Mouse (Mus musculus) bone marrow macrophage, adult 2 months (primary cell): Measurements from ENCODE around the gene Tubb4b. TPM values are rescaled to one million over a fixed set of nuclear protein-coding genes. Genes with fewer than 3 reads are reported as not detected.

Experiments
- H3K27ac ChIP-seq: 2 replicates; pipeline ENCODE4 v1.5.1; 2012; ENCODE audit warnings: low read depth, low read length; ENCODE audit not compliant: insufficient read depth
- H3K4me1 ChIP-seq: 2 replicates; pipeline ENCODE4 v1.6.1; 2012; ENCODE audit warnings: low read length; ENCODE audit not compliant: control insufficient read depth, insufficient read depth
- H3K4me3 ChIP-seq: 2 replicates; pipeline ENCODE4 v1.5.1; 2012; ENCODE audit warnings: mild to moderate bottlenecking, low read length, moderate library complexity; ENCODE audit not compliant: insufficient read depth
- CTCF ChIP-seq: IDR thresholded peaks from 2 replicates; pipeline ENCODE4 v1.5.1; 2012; ENCODE audit warnings: low read depth, mild to moderate bottlenecking, low read length, moderate library complexity
- POLR2A ChIP-seq: IDR thresholded peaks from 2 replicates; pipeline ENCODE4 v1.6.1; 2012; ENCODE audit warnings: mild to moderate bottlenecking, low read depth, low read length, borderline replicate concordance
- polyA plus RNA-seq: library from polyadenylated mRNA; stranded (reverse); fragments of >200 nt; gene quantifications from 2 replicates; pipeline ENCODE4 v1.2.4, GENCODE M21; 2012; ENCODE audit not compliant: missing spikeins, insufficient read depth, insufficient read length

Gene Tubb4b
- polyA plus RNA-seq, 1 experiment, result 135 TPM

- peaks cover 4% of the 10 kb centered on the region for H3K4me1 ChIP-seq
Observed at GRCm38 (mm10) chr2:25175690-25176078, 48.8 kb downstream of the Tubb4b start.

DNA sequence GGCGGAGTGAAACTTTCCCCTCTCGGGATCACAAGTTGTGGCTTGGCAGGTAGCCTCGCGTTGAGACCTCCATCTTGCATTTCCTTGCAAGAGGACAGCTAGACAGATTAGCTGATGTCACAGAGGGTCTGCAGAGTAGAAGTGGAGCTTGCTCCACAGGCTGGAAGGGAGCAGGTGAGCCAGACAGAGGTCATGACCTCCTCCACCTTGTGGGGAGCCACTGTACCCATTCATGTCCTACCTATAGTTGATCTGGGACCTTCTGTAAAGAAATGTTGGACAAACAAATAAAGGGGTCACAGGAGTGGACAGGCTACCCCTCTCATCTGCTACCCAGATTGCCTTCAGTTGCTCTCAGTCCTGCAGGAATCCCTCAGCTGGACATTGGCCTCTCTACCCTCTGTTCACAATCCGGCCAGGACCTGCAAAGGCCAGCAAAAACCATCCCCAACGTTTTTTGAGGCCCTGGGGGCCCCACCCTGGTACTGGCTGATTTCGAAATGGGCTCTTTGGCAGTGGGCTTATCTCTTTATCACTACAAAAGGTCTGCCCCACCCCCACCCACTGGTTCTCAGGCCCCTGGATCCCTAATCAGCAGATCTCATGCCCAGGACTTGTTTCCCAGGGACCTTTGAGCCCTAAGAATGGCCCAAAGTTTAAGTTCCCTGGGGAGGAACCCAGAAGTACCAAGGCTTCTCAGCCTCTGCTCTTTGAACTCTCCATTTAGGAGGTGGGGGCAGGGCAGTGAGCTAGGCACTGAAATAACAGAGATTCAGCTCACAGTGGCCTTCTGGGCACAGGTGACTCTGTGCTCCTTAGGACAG lies 49.4 kb downstream of the Tubb4b start:
- TF ChIP-seq POLR2A, result no peak
- no peak for TF ChIP-seq CTCF
- no peak overlapping the region for H3K4me3 ChIP-seq
- H3K27ac ChIP-seq, result no peak overlapping the region
- peaks cover 4% of the 10 kb centered on the region for H3K4me1 ChIP-seq

More at GRCm38 (mm10) chr2:25175690-25176078, 48.8 kb downstream of the Tubb4b start:
- Histone ChIP-seq H3K27ac (no peak overlapping the region), H3K4me3 (no peak overlapping the region)
- no peak for TF ChIP-seq CTCF
- no peak for TF ChIP-seq POLR2A

- no peak overlapping the region for H3K4me3 ChIP-seq
- no peak overlapping the region for H3K27ac ChIP-seq
- peaks cover 4% of the 10 kb centered on the region for H3K4me1 ChIP-seq
- TF ChIP-seq POLR2A, result no peak
- no peak for TF ChIP-seq CTCF
Observed at GRCm38 (mm10) chr2:25173821-25174220, 50.7 kb downstream of the Tubb4b start.

- Histone ChIP-seq H3K4me3 (no peak overlapping the region), H3K4me1 (peaks cover 4% of the 10 kb centered on the region), H3K27ac (no peak overlapping the region)
- TF ChIP-seq CTCF (no peak), POLR2A (no peak)
Observed at GRCm38 (mm10) chr2:25172629-25173028, 51.9 kb downstream of the Tubb4b start.

Other genes starting within 250 kb of the Tubb4b start
- gene Mrpl41, start 249.6 kb downstream of the Tubb4b start, polyA plus RNA-seq, result 30.9 and 31.6 TPM in 2 replicates
- 184 and 202 TPM in 2 replicates for gene Pnpla7, start 248.7 kb downstream of the Tubb4b start, polyA plus RNA-seq
- gene Nsmf, start 170.3 kb downstream of the Tubb4b start, polyA plus RNA-seq, result 14.4 and 18.0 TPM in 2 replicates
- gene Entpd8, start 144.4 kb downstream of the Tubb4b start, polyA plus RNA-seq, result not detected in 2 replicates
- not detected in 2 replicates for gene Noxa1, start 129.6 kb downstream of the Tubb4b start, polyA plus RNA-seq
- not detected in 2 replicates for gene Nrarp, start 43.9 kb downstream of the Tubb4b start, polyA plus RNA-seq
- gene Tor4a, start 27.8 kb downstream of the Tubb4b start, polyA plus RNA-seq, result 72.2 and 73.2 TPM in 2 replicates
- 33.3 and 35.7 TPM in 2 replicates for gene Nelfb, start 13.2 kb downstream of the Tubb4b start, polyA plus RNA-seq
- gene Stpg3, start 10.1 kb downstream of the Tubb4b start, polyA plus RNA-seq, result not detected in 2 replicates
- gene Fam166a, start 6.0 kb downstream of the Tubb4b start, polyA plus RNA-seq, result not detected in 2 replicates
- not detected in 2 replicates for gene Slc34a3, start 9.7 kb upstream of the Tubb4b start, polyA plus RNA-seq
- not detected in 2 replicates for gene Rnf224, start 12.1 kb upstream of the Tubb4b start, polyA plus RNA-seq
- gene Rnf208, start 17.6 kb upstream of the Tubb4b start, polyA plus RNA-seq, result 0.66 TPM in 1 of 2 replicates, not detected in the other
- gene Cysrt1, start 17.8 kb upstream of the Tubb4b start, polyA plus RNA-seq, result not detected in 2 replicates
- gene AL732309.1, start 22.2 kb upstream of the Tubb4b start, polyA plus RNA-seq, result 1.3 and 6.1 TPM in 2 replicates
- 18.1 and 20.4 TPM in 2 replicates for gene Tmem203, start 30.7 kb upstream of the Tubb4b start, polyA plus RNA-seq
- gene Tprn, start 37.9 kb upstream of the Tubb4b start, polyA plus RNA-seq, result 8.8 and 10.2 TPM in 2 replicates
- gene Ssna1, start 47.7 kb upstream of the Tubb4b start, polyA plus RNA-seq, result 55.1 and 59.7 TPM in 2 replicates
- gene Anapc2, start 47.8 kb upstream of the Tubb4b start, polyA plus RNA-seq, result 84.0 and 89.6 TPM in 2 replicates
- gene Tmem210, start 63.4 kb upstream of the Tubb4b start, polyA plus RNA-seq, result not detected in 2 replicates
- not detected in 2 replicates for gene Lrrc26, start 65.2 kb upstream of the Tubb4b start, polyA plus RNA-seq
- gene Grin1, start 94.5 kb upstream of the Tubb4b start, polyA plus RNA-seq, result 0.79 TPM in 1 of 2 replicates, not detected in the other
- gene Man1b1, start 107.6 kb upstream of the Tubb4b start, polyA plus RNA-seq, result 36.1 and 43.5 TPM in 2 replicates
- gene Dpp7, start 131.7 kb upstream of the Tubb4b start, polyA plus RNA-seq, result 93.4 and 99.0 TPM in 2 replicates
- gene Uap1l1, start 141.0 kb upstream of the Tubb4b start, polyA plus RNA-seq, result 175 and 203 TPM in 2 replicates
- gene Sapcd2, start 147.6 kb upstream of the Tubb4b start, polyA plus RNA-seq, result 7.2 and 8.0 TPM in 2 replicates
- not detected in 2 replicates for gene Entpd2, start 171.2 kb upstream of the Tubb4b start, polyA plus RNA-seq
- gene Npdc1, start 174.6 kb upstream of the Tubb4b start, polyA plus RNA-seq, result 5.0 and 6.6 TPM in 2 replicates
- 9.5 and 9.6 TPM in 2 replicates for gene Fut7, start 198.6 kb upstream of the Tubb4b start, polyA plus RNA-seq
- 14.9 and 16.4 TPM in 2 replicates for gene Abca2, start 204.0 kb upstream of the Tubb4b start, polyA plus RNA-seq
- gene Clic3, start 232.1 kb upstream of the Tubb4b start, polyA plus RNA-seq, result not detected in 2 replicates
- 22.4 and 26.2 TPM in 2 replicates for gene Paxx, start 236.4 kb upstream of the Tubb4b start, polyA plus RNA-seq
- gene Ptgds, start 245.3 kb upstream of the Tubb4b start, polyA plus RNA-seq, result not detected in 2 replicates